Mouse (Mus musculus): ENCODE data around the gene Bcl2l2.
A peak's percentile ranks its signal among the peaks of the same experiment; 100 is the strongest.

DNA sequence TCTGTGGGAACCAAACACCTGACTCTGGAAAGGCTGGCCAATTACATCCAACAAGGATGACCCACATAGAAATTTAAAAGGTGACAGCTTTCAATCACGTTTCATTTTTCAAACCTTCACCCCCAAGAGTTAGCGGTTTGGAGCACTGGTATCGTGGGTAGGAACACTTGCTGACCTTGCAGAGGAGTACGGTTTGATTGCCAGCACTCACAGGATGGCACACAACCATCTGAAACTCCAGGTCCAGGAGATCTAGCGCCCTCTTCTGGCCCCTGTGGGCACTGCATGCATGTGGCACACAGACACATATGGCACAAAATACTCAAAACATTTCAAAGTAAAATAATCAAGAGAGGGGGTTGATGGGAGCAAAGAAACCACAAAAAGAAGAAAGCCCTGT is 16.2 kb upstream of the Bcl2l2 start:
- TF ChIP-seq CTCF (IDR thresholded peaks at IDR 0.05; ENCODE audit: control insufficient read depth, insufficient read depth, low read length) (peak; percentile 64), POLR2A (IDR thresholded peaks at IDR 0.05; ENCODE audit: borderline replicate concordance, control insufficient read depth, low read depth, low read length) (no peak)
